Mouse (Mus musculus) E14TG2a.4 (cell line): Measurements from ENCODE around the gene St3gal4.

Experiments
- CTCF ChIP-seq: conservative IDR thresholded peaks from 2 replicates; pipeline ENCODE4 v1.5.1; 2014; ENCODE audit warnings: low read length
- NANOG ChIP-seq: IDR thresholded peaks from 2 replicates; pipeline ENCODE4 v1.6.1; 2014; ENCODE audit warnings: borderline replicate concordance, low read length, mixed read lengths
- POU5F1 ChIP-seq: IDR thresholded peaks from 2 replicates; pipeline ENCODE4 v1.6.1; 2014; ENCODE audit warnings: low read length, borderline replicate concordance

DNA sequence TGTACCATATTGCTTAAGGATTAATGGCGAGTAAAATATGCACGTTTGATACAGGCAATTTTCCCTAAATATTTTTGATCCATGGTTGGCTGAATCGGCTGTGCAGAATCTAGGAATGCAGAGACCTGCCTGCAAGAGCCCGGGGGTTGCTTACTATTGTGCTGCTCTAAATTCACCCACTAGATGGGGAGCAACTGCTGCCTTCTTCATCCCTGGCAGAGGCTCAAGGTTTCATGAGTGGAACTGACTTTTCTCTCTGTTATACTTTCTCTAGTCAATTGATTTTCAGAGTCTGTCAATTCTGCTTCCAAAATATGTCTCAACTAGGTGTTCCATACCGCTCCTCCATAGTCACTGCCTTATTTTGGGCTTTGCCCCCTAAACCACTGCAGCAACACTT is 88.2 kb downstream of the St3gal4 start:
- TF ChIP-seq CTCF (no peak), POU5F1 (no peak), NANOG (no peak)
